Mouse (Mus musculus): ENCODE measurements around the gene Cdkn1b. TPM values are rescaled to one million over a fixed set of nuclear protein-coding genes. Genes with fewer than 3 reads are reported as not detected.

Cdkn1b gene
- polyA plus RNA-seq, 1 experiment, result 19.6 TPM

GRCm38 (mm10) chr6:134921014-134921694 lies 953 bp downstream of the Cdkn1b start:
- H3K4me1 ChIP-seq, result peaks cover 48% of the 10 kb centered on the region
- no peak for TF ChIP-seq FLI1 (IDR thresholded peaks at IDR 0.05; ENCODE audit: low read length)
- no peak for TF ChIP-seq GATA1 (IDR thresholded peaks at IDR 0.05; ENCODE audit: borderline replicate concordance, low read length)
- H3K36me3 ChIP-seq (replicated peaks; ENCODE audit: low read length), result peaks cover 30% of the 10 kb centered on the region
- H3K9me3 ChIP-seq, result no peaks in the 10 kb centered on the region
- H3K27me3 ChIP-seq (replicated peaks), result no peaks in the 10 kb centered on the region
- H3K4me3 ChIP-seq (replicated peaks), result peak overlapping the region; percentile 96

- Histone ChIP-seq H3K27me3 (replicated peaks) (no peaks in the 10 kb centered on the region), H3K36me3 (replicated peaks; ENCODE audit: low read length) (peaks cover 30% of the 10 kb centered on the region), H3K4me3 (replicated peaks) (peak overlapping the region; percentile 96), H3K9me3 (no peaks in the 10 kb centered on the region), H3K4me1 (peaks cover 44% of the 10 kb centered on the region)
- TF ChIP-seq GATA1 (IDR thresholded peaks at IDR 0.05; ENCODE audit: borderline replicate concordance, low read length), result no peak
- TF ChIP-seq FLI1 (IDR thresholded peaks at IDR 0.05; ENCODE audit: low read length), result no peak
Observed at GRCm38 (mm10) chr6:134921695-134922510, 1.7 kb downstream of the Cdkn1b start.

DNA sequence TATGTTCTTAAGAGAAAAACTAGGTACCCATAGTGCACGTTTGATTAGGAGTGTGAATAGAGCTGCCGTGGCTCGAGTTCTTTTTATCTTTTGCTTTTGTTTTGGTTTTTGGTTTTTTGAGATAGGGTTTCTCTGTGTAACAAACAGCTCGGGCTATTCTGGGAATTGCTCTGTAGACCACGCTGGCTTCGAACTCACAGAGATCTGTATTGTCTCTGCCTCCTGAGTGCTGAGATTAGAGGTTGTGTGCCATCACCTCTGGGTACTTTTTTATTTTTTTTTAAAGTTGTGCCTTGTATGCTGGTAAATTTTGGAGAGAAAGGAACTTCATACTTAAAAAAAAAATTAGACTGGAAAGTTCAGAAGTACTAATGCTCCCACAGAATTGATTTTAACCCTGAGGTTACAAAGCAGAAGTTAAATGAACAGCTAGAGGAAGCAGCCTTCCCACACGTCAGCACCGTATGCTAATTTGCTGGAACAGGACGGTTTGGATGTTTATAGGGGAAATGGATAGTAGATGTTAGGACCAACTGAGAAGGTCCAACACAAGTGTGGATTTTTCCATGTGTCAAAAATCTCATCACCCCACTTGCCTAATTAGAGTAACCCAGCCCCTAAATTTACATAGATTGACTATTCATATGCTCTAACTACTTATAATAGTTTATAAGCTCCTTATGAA lies 2.5 kb downstream of the Cdkn1b start:
- H3K9me3 ChIP-seq, result no peaks in the 10 kb centered on the region
- peaks cover 30% of the 10 kb centered on the region for H3K36me3 ChIP-seq (replicated peaks; ENCODE audit: low read length)
- no peaks in the 10 kb centered on the region for H3K27me3 ChIP-seq (replicated peaks)
- H3K4me1 ChIP-seq, result peaks cover 37% of the 10 kb centered on the region
- no peak for TF ChIP-seq GATA1 (IDR thresholded peaks at IDR 0.05; ENCODE audit: borderline replicate concordance, low read length)
- no peak for TF ChIP-seq FLI1 (IDR thresholded peaks at IDR 0.05; ENCODE audit: low read length)
- H3K4me3 ChIP-seq (replicated peaks), result peak overlapping the region; percentile 96

GRCm38 (mm10) chr6:134923670-134924069 lies 3.5 kb downstream of the Cdkn1b start:
- H3K36me3 ChIP-seq (replicated peaks; ENCODE audit: low read length), result peaks cover 30% of the 10 kb centered on the region
- H3K9me3 ChIP-seq, result no peaks in the 10 kb centered on the region
- H3K27me3 ChIP-seq (replicated peaks), result no peaks in the 10 kb centered on the region
- TF ChIP-seq FLI1 (IDR thresholded peaks at IDR 0.05; ENCODE audit: low read length) (no peak), GATA1 (IDR thresholded peaks at IDR 0.05; ENCODE audit: borderline replicate concordance, low read length) (no peak)
- H3K4me3 ChIP-seq (replicated peaks), result peak overlapping the region; percentile 96
- H3K4me1 ChIP-seq, result peaks cover 29% of the 10 kb centered on the region

DNA sequence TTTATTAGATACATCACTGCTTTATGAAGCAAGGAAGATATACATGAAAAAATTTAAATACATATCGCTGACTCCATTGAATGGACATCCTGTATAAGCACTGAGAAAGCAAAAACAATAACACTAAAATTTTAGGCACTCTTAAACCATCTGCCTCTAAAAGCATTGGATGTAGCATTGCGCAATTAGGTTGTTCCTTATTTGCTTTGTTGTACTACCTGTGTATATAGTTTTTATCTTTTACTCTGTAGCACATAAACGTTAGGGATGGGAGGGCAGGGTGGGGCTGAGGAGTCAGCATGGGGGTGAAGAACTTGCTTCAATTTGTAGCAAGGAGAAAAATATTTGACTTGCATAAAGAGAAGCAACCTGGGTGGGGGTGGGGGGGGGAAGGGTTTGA lies 4.1 kb downstream of the Cdkn1b start:
- Histone ChIP-seq H3K9me3 (no peaks in the 10 kb centered on the region), H3K36me3 (replicated peaks; ENCODE audit: low read length) (peaks cover 30% of the 10 kb centered on the region), H3K27me3 (replicated peaks) (no peaks in the 10 kb centered on the region), H3K4me1 (peaks cover 28% of the 10 kb centered on the region), H3K4me3 (replicated peaks) (peak overlapping the region; percentile 59)
- TF ChIP-seq GATA1 (IDR thresholded peaks at IDR 0.05; ENCODE audit: borderline replicate concordance, low read length) (no peak), FLI1 (IDR thresholded peaks at IDR 0.05; ENCODE audit: low read length) (no peak)

DNA sequence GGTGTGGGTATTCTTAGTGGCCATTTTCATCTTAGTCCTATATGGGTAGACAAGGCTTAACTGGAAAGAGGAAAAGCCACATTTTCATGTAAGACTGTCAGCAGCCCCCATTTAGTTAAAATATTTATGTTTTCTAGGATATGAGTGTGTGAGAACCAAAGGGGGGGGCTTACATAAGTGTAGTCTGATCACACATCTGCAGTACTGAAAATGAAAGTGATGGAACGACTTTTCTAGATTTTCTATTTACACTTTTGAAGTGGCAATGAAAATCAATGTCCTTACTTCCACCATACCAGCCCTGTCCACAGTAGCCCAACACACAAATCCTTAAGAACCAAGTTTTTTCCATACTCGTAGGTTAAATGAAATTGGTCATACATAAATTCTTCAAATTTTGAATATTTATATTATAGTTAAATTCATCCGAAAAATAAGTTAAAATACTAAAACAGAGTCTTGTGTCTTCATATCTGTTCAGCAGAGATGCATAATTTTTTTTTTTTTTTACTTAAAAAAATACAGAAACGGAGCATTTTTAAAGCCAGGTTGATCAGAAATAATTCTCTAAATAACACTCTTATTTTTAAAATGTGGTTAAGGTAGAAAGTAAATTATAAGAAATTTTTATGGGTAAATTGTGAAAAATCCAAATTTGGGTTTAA lies 5.6 kb downstream of the Cdkn1b start:
- peaks cover 30% of the 10 kb centered on the region for H3K36me3 ChIP-seq (replicated peaks; ENCODE audit: low read length)
- peak overlapping the region; percentile 97 for H3K4me3 ChIP-seq (replicated peaks)

DNA sequence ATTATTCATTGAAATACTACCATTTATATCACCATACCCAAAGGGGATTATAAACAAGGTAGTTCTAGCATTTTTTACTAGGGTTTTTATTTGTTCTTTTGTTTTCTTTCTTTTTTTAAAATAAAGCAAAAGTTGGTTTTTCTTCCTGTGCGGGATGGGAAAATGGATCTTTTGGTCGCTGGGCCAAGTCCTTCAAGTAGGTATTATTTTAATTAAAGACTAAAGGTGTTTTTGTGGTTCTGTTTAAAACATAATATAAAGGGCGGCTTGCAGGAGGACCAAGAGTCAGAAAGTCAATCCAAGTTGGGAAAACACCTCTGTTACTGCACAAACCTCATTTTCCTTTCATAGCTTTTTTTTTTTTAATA lies 6.1 kb downstream of the Cdkn1b start:
- H3K36me3 ChIP-seq (replicated peaks; ENCODE audit: low read length), result peaks cover 30% of the 10 kb centered on the region
- H3K4me1 ChIP-seq, result peaks cover 40% of the 10 kb centered on the region
- no peaks in the 10 kb centered on the region for H3K9me3 ChIP-seq
- TF ChIP-seq FLI1 (IDR thresholded peaks at IDR 0.05; ENCODE audit: low read length), result no peak
- no peak for TF ChIP-seq GATA1 (IDR thresholded peaks at IDR 0.05; ENCODE audit: borderline replicate concordance, low read length)
- H3K27me3 ChIP-seq (replicated peaks), result no peaks in the 10 kb centered on the region
- peak overlapping the region; percentile 97 for H3K4me3 ChIP-seq (replicated peaks)

More for the DNA sequence above, 5.6 kb downstream of the Cdkn1b start:
- H3K4me1 ChIP-seq, result peaks cover 35% of the 10 kb centered on the region
- no peaks in the 10 kb centered on the region for H3K9me3 ChIP-seq
- no peaks in the 10 kb centered on the region for H3K27me3 ChIP-seq (replicated peaks)
- TF ChIP-seq FLI1 (IDR thresholded peaks at IDR 0.05; ENCODE audit: low read length) (no peak), GATA1 (IDR thresholded peaks at IDR 0.05; ENCODE audit: borderline replicate concordance, low read length) (no peak)

DNA sequence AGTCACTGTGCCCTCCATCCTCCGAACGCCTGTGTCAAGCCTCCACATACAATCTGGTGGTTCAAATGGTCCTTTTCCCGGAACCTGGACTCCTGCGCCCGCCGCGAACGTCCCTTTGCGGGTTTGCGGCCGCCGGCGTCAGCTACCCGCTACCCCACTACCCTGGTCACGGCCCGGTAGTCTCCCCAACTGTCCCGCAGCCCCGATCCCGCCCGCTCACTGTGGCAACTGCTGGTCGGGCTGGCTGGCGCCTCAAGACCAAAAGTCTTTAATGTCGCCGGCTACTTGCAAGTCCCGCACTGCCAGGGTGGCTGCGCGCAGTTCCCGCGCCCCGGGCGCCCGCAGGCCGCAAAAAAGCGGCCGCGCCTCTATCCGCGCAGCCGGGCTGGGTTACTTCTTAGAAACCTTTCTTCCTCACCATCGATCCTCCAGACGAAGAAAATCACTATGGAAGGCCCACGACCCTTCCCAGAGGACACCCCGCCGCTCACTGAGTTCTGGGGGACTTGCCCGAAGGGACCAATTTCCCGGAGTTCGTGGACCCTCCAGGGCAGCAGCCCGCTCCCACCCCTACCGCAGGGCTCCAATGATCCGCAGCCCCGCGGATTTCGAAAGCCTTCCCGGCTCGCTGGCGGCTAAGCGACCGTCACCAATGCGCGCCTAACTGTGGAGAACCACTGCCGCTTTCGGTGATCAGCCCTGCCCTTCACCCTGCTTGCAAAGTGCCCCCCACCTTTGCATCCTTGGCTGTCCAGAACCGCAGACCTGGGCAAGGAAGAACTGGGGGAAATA lies 6.8 kb downstream of the Cdkn1b start:
- Histone ChIP-seq H3K4me3 (replicated peaks) (peak overlapping the region; percentile 97), H3K36me3 (replicated peaks; ENCODE audit: low read length) (peaks cover 27% of the 10 kb centered on the region), H3K4me1 (peaks cover 42% of the 10 kb centered on the region), H3K9me3 (no peaks in the 10 kb centered on the region), H3K27me3 (replicated peaks) (no peaks in the 10 kb centered on the region)
- TF ChIP-seq FLI1 (IDR thresholded peaks at IDR 0.05; ENCODE audit: low read length), result no peak
- no peak for TF ChIP-seq GATA1 (IDR thresholded peaks at IDR 0.05; ENCODE audit: borderline replicate concordance, low read length)

Measured in megakaryocyte, embryonic 14.5 days (primary cell).